Mouse (Mus musculus): Measurements from ENCODE around the gene Pygo2.

The Pygo2 gene

GRCm38 (mm10) chr3:89393605-89394004, 36.4 kb upstream of the Pygo2 start:
- DNase-seq (ENCODE audit: low spot score): peak; percentile 86

GRCm38 (mm10) chr3:89394006-89394893, 35.8 kb upstream of the Pygo2 start, which contains the start of gene Zbtb7b:
Zbtb7b (minus strand) TSS chr3:89394776.
- peak; percentile 45 for DNase-seq (ENCODE audit: low spot score)

DNA sequence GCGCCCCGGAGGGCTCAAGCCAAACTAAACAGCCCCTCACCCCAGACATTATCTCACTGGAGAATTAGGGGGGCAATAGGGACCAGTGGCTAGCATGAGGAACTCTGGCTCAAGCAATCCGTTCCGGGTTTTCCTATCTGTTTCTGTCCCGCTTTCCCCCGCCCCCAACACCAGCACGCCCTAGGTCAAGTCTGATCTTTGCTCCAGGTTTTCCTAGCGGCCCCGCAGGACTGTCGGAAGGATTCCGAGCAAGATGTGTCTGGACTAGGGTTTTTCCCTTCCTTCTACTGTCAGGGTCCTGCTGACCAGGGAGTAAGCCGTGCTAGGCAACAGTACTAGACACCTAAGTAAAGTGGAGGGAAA, 35.1 kb upstream of the Pygo2 start:
- no peak for DNase-seq (ENCODE audit: low spot score)

- DNase-seq (ENCODE audit: low spot score): no peak
Observed at GRCm38 (mm10) chr3:89395419-89395805, 34.6 kb upstream of the Pygo2 start.

DNA sequence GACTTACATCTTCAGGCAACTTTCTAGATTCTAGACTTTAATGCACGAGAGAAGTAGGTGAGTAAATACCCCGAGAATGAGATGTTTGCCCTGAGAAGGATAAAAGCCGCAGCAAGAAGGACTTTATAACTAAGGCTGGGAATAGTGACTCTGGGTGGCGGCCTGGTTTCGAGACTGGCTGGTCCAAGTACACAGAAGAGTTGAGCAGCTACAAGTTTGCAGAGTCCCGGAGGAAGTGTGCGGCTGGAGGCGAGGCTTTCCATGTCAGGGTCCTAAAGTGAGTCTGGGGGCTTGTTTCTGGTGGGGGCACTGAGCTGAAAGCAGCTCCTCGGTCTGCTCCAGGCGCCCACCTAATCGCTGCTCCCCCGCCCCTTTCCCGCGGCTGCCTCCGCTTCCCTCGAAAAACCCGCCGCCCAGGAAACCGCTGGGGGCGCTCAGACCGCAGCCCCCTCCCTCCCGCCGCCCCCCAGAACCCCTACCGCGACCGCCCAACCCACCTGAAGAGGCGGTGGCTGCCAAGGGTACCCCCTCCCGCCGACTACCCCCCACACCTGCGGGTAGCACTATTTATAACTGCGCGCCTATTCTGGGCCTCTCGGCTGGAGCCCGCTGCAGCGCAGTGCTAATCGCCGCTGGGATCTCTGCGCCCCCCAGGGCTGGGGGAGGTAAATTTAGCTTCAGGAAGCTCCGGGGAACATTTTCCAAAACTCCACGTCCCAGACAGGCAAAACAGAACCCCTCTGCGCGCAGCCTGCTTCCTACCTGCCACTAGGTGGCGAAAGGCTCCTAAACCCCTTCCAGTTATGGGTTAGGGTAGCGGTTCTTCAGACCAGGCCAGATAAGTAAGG, 34.0 kb upstream of the Pygo2 start:
- DNase-seq (ENCODE audit: low spot score): peak; percentile 48

GRCm38 (mm10) chr3:89396654-89397005, 33.4 kb upstream of the Pygo2 start:
- DNase-seq (ENCODE audit: low spot score): no peak

- no peak for DNase-seq (ENCODE audit: low spot score)
Observed at GRCm38 (mm10) chr3:89401329-89401728, 28.7 kb upstream of the Pygo2 start.

GRCm38 (mm10) chr3:89402693-89403092, 27.3 kb upstream of the Pygo2 start, which contains the start of gene Lenep:
Lenep (minus strand) TSS chr3:89402793.
- DNase-seq (ENCODE audit: low spot score): no peak

- no peak for DNase-seq (ENCODE audit: low spot score)
Observed at GRCm38 (mm10) chr3:89406887-89407286, 23.1 kb upstream of the Pygo2 start.

- DNase-seq (ENCODE audit: low spot score): no peak
Observed at GRCm38 (mm10) chr3:89408448-89408847, 21.6 kb upstream of the Pygo2 start.

DNA sequence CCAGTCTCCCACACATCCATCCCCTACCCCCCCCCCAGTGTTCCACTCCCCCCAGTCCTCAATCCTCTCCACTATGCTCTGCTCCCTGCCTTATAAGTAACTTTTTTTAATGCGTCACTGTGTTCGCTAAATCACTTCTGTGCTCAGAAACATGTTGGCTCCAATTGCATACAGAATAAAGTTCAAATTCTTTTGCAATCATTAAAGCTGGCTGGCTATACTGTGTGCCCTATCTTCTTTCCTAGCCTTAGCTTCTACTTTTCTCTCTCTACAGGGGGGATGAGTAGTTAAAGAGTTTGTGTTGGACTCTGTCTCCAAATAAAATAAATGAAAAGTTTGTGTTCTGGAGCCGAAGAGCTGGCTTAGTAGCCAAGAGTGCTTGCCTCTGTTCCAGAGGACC, 20.3 kb upstream of the Pygo2 start:
- no peak for DNase-seq (ENCODE audit: low spot score)

GRCm38 (mm10) chr3:89410864-89411263, 19.1 kb upstream of the Pygo2 start:
- no peak for DNase-seq (ENCODE audit: low spot score)

GRCm38 (mm10) chr3:89411490-89412393, 18.3 kb upstream of the Pygo2 start, which contains the start of gene Flad1:
Flad1 (minus strand) TSS chr3:89411870.
- DNase-seq (ENCODE audit: low spot score): peak; percentile 98

DNA sequence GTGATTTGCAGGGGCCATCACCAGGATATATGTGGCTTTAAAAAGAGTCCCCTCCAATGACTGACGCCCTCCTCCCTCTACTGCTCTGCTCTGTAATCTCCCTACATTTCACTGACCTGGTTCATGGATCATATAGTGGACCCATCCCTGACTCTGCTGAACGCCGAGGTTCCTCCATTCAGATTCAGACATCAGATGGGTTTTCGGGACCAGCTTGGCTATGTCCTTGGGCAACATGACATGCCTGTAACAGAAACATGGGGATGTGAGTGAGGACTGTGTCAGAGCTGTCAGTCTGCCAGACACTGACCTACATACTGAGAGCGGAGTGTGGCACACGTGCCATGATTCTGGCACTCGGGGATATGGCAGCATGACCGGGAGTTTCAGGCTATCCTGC, 13.9 kb upstream of the Pygo2 start:
- no peak for DNase-seq (ENCODE audit: low spot score)

GRCm38 (mm10) chr3:89417131-89417530, 12.9 kb upstream of the Pygo2 start:
- DNase-seq (ENCODE audit: low spot score): no peak

DNA sequence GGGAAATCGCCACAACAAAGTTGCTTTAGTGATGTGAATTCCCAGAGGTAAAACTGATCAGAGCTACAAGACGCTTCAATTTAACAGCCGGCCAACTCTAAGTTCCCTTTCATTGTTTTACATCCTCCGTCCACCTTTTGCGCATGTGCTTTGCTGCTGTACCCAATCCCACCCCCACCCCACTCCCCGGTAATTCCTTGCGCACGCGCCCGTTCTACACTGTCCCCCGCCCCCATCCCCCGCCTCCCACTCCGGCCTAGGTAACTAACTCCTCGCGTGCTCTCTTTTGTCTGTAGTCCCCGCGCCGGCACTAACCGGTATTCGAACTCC, 12.2 kb upstream of the Pygo2 start:
- DNase-seq (ENCODE audit: low spot score): no peak

GRCm38 (mm10) chr3:89418170-89418860, 11.7 kb upstream of the Pygo2 start, which contains the start of the genes Cks1b and Shc1:
Cks1b (minus strand) TSS chr3:89418383.
Shc1 (plus strand) TSS chr3:89418443.
- peak; percentile 97 for DNase-seq (ENCODE audit: low spot score)

- DNase-seq (ENCODE audit: low spot score): no peak
Observed at GRCm38 (mm10) chr3:89418861-89419250, 11.2 kb upstream of the Pygo2 start.

GRCm38 (mm10) chr3:89419571-89419970, 10.4 kb upstream of the Pygo2 start:
- no peak for DNase-seq (ENCODE audit: low spot score)

GRCm38 (mm10) chr3:89419981-89420380, 10.0 kb upstream of the Pygo2 start:
- DNase-seq (ENCODE audit: low spot score): no peak

DNA sequence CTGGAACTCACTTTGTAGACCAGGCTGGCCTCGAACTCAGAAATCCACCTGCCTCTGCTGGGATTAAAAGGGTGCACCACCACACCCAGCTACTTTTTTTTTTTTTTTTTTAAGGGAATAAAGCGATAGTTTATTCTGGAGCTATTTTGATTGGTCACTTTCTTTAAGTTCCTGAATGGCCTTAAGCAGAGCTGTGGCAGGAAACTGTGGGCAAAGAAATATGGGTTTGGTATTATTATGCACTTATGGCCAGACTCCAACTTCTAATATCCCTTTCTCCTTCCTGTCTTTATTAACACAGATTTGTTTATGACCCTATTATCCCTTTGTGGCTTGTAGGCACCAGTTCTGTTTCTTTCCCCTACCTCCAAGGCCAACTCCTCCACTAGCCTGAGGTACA, 9.6 kb upstream of the Pygo2 start:
- DNase-seq (ENCODE audit: low spot score): no peak
